Mouse (Mus musculus) large intestine, adult 2 months (tissue): ENCODE data around the gene Apool. TPM values are rescaled to one million over a fixed set of nuclear protein-coding genes. Genes with fewer than 3 reads are reported as not detected.

Experiments
- DNase-seq: peaks from one replicate; pipeline ENCODE4 v3.0.0-alpha.2; 2012; ENCODE audit warnings: low read depth, low spot score
- WGBS: fragments of 180-500 bp; shearing (Covaris S2); methylation state at CpG from one replicate; pipeline ENCODE4 v1.1.7; 2018; 5-methylcytosine and 5-hydroxymethylcytosine counted together
- polyA plus RNA-seq: library from polyadenylated mRNA; depleted of rRNA; stranded (reverse); fragments of >200 nt; gene quantifications from 2 replicates; pipeline ENCODE4 v1.2.3, GENCODE M21; 2012; rRNA removed

Apool gene
- polyA plus RNA-seq: 5.9 and 7.8 TPM in 2 replicates

DNA sequence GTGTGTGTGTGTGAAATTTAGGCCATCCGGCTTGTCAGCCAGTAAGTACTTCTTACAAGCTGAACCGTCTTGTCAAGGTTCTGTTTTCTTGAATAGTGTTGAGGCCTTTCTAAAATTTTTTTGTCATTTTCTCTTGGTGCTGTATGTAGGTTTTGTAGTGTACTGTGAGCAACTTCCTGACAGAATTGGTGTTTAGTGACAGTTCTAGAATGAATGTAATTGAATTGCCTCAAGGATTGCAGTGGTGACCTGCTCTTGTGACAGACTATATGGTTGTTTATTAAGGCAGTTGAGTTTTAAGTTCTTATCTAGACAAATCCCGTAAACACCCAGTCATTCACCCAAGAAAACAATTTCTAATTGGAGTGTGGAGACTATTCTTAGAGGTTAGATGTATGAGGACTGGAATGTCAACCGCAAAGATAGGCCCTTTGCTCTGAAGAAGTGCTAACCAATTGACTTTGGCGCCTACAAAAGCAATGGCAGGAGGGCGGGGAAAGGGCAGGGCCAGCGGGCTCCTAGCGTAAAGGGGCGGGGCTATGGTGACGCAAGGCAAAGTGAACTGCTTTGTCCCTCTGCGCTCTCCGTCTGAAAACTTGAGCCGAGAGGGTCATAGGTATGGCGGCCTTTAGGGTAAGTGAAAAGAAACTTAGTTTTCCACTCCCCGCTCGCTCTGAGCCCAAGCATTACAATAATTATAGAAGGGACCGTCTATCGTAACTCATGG lies at the start of gene Apool:
Gene Apool, plus strand, starts transcription at position 531 of the 727 bp plus-strand sequence.
- DNase-seq: peak; percentile 42
- 24% methylated on average over 18 of the region's 18 CpGs for WGBS

DNA sequence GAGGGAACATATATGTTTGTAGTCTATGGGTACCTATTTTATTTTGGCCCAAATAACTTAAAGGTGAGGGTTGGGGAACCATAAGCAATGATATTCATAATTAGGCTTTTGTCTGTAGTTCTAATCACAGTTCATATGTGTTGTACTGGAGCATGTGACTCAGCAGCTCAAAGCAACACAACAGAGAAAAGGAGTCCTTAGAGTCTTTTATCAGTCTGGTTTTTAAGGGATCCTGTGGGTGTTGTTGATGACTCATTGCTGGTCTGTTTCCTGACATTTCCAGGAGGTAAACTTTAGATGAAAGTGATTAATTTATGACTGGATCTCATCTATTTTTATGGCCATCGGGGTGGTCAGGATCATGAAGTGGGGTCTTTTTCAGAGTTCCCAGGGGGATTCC lies 37.6 kb upstream of the Apool start:
- DNase-seq: no peak
- WGBS: 58% methylated on average over 1 of the region's 1 CpGs

DNA sequence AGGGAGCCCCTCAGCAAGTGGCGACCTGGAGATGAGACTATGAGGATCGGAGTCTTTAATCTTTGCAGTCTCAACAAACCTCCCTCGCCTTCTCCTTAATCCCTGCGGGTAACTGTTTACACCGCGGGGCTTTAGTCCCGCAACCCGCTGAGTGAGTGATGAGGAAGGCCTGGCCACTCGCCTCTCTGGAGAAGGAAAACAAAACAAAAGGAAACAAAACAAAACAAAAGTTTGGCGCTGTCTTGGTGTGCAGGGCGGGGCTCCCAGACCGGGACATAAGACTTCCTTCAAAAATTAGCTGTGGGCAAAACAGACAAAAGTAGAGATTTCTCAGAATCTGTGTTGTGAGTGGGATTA lies 375 bp downstream of the Apool start:
- no peak for DNase-seq
- WGBS: 13% methylated on average over 12 of the region's 12 CpGs

DNA sequence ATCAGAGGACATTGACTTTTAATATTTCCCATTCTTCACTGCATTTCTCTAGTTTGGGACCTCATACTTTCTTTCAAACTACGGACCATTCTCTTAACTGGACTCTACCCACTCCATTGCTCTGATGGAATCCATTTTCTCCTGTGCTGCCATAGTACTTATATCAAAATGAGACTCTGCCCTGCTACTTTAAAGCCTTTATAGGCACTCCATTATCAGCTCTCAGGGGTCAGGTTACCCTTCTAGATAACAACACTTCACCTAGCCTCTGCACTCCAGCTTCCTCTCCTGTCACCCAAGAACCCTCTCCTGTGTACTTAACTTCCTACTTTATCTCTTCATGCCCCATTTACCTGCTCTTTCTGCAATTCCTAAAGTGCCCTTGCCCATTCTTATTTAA lies 960 bp downstream of the Apool start:
- 26% methylated on average over 1 of the region's 1 CpGs for WGBS
- DNase-seq: no peak

DNA sequence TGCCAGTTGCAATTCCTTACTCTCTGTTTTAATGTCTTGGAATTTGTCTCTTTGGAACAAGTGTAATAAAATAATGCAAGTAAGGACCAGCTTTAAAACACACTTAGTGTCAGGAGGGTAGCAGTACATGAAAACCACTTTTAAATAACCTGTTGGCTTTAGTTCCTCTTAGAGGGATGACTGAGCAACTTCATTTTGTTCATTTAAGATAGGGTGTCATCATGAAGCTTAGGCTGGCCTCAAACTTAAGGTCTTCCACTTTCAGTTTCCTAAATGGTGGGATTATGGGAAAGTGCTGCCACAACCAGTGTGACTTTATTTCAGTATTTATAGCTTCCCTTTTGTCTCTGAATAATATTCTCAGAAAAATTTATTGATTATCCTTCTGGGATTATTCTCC lies 9.1 kb downstream of the Apool start:
- no peak for DNase-seq

DNA sequence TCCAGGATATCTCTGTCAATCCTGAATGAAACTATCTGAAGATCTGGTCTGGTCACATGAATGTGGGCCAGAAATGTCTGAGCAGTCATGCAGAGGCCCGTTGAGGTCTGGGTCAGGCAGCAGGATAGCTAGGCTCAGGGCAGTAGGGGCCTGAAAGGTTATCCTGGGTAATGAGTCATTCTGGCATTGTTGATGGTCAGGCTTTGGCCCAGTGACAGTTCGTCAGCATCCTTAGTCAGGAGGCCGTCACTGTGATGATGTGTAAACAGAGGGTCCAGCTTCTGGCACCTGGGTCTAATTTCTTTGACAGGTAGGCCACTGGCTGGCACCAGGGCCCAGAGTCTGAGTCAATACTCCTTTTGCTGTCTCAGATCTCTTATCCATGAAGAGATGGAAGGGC lies 28.4 kb downstream of the Apool start:
- 81% methylated on average over 3 of the region's 3 CpGs for WGBS
- no peak for DNase-seq

DNA sequence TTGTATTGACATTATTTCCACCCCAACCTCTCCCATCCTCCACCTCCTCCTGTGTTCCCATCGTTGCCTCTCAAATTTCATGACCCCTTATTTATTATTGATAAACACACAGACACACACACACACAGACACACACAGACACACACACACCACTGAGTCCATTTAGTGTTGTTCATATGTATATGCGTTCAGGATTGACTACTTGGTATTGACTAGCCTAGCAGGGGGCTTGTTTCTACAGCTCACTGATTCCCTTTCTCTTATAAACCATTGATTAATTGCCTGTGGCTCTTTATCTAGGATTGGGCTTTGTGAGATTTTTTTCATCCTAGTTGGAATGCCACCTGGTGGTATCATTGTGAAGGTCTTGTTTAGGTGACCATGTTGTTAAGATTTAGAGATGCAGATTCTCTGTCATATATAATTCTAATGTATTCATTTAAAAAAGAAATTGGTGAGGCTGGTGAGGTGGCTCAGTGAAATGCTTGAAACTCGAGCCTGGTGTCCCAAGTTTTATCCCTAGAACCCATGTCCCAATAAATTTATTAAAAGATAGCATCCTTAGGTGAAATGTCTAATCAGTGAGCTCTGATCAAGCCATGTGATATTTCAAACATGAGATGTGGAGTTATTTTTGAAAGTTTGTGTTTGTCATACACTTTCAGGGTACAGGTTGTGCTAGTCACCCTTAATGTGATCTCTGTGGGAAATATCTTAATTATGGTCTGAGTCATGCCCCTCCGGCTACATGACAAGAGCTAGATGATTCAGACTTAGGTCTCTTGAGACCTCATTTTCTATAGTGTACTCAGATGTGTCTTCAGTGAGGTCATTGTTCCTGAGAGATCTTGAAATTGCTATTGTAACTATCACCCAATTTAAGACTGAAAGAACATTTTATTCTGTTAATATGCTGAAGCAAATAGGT lies 36.6 kb downstream of the Apool start:
- WGBS: 68% methylated on average over 4 of the region's 4 CpGs
- no peak for DNase-seq

DNA sequence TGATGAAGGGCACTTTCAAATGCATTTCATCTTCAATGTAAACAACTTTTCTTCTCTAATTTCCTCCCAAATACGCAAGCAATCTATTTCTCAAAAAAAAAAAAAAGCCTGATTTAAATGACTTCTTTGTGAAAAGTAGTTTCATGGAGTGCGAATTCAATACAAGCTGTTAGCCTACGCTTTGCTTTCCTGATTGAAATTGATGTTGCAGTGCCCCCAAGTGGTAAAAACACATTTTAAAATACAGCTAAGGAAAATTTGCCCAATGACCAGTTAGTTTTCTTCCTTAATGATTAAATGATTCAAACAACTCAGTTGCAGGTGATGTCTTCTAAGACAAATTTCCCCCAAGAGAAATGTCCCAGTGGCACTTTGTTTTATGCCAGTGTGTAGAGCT lies 37.3 kb downstream of the Apool start:
- peak; percentile 10 for DNase-seq

DNA sequence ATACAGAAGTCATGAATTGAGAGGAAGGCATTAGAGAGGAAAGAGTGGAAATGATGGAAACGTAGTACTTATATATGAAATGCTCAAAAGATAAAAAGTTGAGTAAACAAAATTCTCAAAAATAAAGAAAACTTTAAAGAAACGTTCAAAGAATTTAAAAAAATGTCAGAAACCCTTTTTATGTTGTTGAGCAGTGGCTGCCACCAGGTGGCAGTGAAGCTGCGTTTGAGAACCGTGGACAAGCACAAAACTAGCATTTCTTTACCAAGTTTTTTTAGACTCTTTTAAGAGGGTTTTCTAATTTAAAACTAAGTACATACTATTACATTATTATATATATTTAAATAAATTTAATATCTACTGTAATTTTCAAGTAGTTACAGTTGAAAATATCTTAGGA lies 57.3 kb downstream of the Apool start:
- DNase-seq: no peak
- 37% methylated on average over 4 of the region's 4 CpGs for WGBS

More for the DNA sequence above, 37.3 kb downstream of the Apool start:
- WGBS: 46% methylated on average over 3 of the region's 3 CpGs

DNA sequence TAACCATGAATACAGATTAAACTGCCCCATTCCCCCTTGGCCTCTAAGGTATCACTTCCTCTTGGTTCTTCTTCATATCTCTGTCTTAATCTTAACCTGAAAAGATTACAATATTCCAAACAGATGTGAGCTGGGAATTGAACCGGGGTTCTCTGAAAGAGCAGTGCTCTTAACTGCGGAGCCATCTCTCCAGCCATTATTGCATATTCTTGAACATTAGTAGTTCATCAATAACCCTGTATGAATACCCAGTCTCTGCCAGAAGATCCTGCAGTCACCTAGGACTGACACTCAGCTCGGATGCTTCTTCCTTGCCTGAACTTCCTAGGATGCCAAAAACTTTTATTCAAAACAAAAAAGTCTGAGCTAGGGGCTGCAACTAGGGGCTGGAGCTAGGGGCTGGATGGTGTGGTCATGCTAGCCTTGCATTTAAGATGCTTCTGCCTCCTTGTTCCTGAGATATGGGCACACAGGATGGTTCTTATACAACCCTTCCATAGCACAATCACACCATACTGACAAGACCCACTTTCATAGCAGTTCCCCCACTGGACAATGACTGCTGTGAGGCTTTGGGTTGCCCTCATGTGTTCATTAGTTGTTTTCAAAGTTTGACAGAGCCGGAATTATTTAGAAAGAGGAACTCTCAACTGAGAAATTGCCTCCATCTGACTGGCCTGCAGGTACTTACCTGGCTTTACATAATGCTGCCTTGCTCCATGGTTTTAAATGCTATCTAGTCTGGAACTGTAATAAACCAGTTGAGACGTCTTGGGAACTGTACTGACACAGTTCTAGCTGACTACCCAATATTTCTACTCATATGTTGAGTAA lies 59.7 kb downstream of the Apool start:
- WGBS: 83% methylated on average over 5 of the region's 5 CpGs
- DNase-seq: peak; percentile 53

DNA sequence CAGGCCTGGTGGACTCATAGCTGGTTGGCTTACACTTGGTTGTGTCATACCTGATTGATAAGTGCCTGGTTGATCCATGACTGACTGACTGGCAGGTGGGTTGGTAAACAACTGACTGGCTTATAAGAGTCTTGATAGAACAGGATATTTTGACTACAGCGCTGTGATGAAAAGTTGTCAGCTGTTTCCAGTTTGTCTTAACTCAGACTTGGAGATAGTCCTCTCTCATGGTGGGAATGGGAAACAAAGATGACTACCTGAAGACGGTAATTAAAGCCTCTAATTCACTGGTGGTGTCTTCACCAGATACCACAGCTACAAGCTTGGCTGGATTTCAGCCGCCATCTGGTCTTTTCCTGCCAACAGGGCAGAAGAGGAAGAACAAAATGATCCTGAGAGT lies 95.5 kb downstream of the Apool start, which contains the start of gene Satl1:
Gene Satl1, minus strand, starts transcription at position 101 of the 400 bp plus-strand sequence.
- WGBS: 95% methylated on average over 3 of the region's 3 CpGs
- no peak for DNase-seq

DNA sequence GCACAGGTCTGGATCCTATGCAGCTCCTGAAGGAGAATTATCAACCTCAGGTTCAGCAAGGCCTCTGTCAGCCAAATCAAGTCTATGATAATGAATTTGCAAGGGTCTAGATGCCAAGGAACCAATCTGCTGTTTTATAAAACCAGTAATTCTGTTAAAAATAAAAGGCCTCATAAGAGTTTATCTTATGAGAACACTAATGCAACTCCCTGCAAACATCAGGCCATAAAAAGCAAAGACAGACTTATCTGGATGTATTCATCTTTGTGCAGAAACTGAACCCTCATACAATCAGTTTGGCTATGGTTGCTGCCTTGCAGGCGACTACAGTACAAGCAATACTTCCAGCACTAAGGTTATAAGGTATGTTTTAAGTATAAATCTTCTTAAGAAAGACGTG lies 101.2 kb downstream of the Apool start:
- 71% methylated on average over 2 of the region's 2 CpGs for WGBS
- DNase-seq: no peak

Other genes starting within 250 kb of the Apool start
- not detected in 2 replicates for gene 4933403O08Rik, start 72.3 kb upstream of the Apool start, polyA plus RNA-seq
- gene Satl1, start 95.4 kb downstream of the Apool start, polyA plus RNA-seq: not detected in 2 replicates
- gene 2010106E10Rik, start 183.9 kb downstream of the Apool start, polyA plus RNA-seq: 33.1 and 93.2 TPM in 2 replicates